Mouse (Mus musculus): ENCODE measurements around the gene Fip1l1. TPM values are rescaled to one million over a fixed set of nuclear protein-coding genes. Genes with fewer than 3 reads are reported as not detected.

The Fip1l1 gene
- total RNA-seq, 2 experiments from 2014 or later, result 52.0 to 54.2 TPM

Other genes starting within 250 kb of the Fip1l1 start
- 10 to 100 TPM; 14.2 to 14.3 TPM for gene Scfd2, start 3.7 kb upstream of the Fip1l1 start, total RNA-seq (2021)
- under 1 TPM; 0.57 to 0.83 TPM for gene Lnx1, start 167.5 kb downstream of the Fip1l1 start, total RNA-seq (2021)